Mouse (Mus musculus): ENCODE data around the gene Luc7l3. TPM values are rescaled to one million over a fixed set of nuclear protein-coding genes. Genes with fewer than 3 reads are reported as not detected.
A peak's percentile ranks its signal among the peaks of the same experiment; 100 is the strongest.

The Luc7l3 gene
- polyA plus RNA-seq, 1 experiment from 2014 or later = 88.8 TPM

- no peak overlapping the region for H3K4me2 ChIP-seq (ENCODE audit: low read depth, low read length)
- H3K27me3 ChIP-seq (replicated peaks; ENCODE audit: control insufficient read depth, insufficient read depth, low read length) = no peaks in the 10 kb centered on the region
- H3K4me1 ChIP-seq (ENCODE audit: control insufficient read depth, insufficient read depth, low read length) = peaks cover 6% of the 10 kb centered on the region; the same call in 1 of the 2 replicates
- DNase-seq (ENCODE audit: low spot score) = no peak
- peaks cover 28% of the 10 kb centered on the region for H3K36me3 ChIP-seq (ENCODE audit: control insufficient read depth, insufficient read depth, low read length)
- no peaks in the 10 kb centered on the region for H3K9me3 ChIP-seq (ENCODE audit: control insufficient read depth, low read length)
- no peak for ATAC-seq (ENCODE audit: low read depth)
- H3K9ac ChIP-seq (ENCODE audit: low read depth, low read length) = 0 out of 2 replicates have a peak overlapping the region, but pooled peaks have one; percentile 1
- no peak overlapping the region for H3K4me3 ChIP-seq (ENCODE audit: low read depth, low read length)
- 51% methylated on average over 13 of the region's 13 CpGs for WGBS
- no peak overlapping the region for H3K27ac ChIP-seq (replicated peaks; ENCODE audit: low read depth, low read length)
Measured at GRCm38 (mm10) chr11:94342114-94342905, 20.5 kb upstream of the Luc7l3 start.

- Histone ChIP-seq H3K9ac (ENCODE audit: low read depth, low read length) (no peak overlapping the region), H3K27me3 (replicated peaks; ENCODE audit: control insufficient read depth, insufficient read depth, low read length) (no peaks in the 10 kb centered on the region), H3K4me1 (ENCODE audit: control insufficient read depth, insufficient read depth, low read length) (peaks cover 6% of the 10 kb centered on the region; the same call in 1 of the 2 replicates), H3K4me3 (ENCODE audit: low read depth, low read length) (no peak overlapping the region), H3K9me3 (ENCODE audit: control insufficient read depth, low read length) (no peaks in the 10 kb centered on the region), H3K27ac (replicated peaks; ENCODE audit: low read depth, low read length) (no peak overlapping the region; the same call in 1 of the 2 replicates), H3K36me3 (ENCODE audit: control insufficient read depth, insufficient read depth, low read length) (peaks cover 32% of the 10 kb centered on the region), H3K4me2 (ENCODE audit: low read depth, low read length) (no peak overlapping the region)
- no peak for ATAC-seq (ENCODE audit: low read depth)
- 72% methylated on average over 10 of the region's 10 CpGs for WGBS
- no peak for DNase-seq (ENCODE audit: low spot score)
Measured at GRCm38 (mm10) chr11:94340948-94341933, 19.5 kb upstream of the Luc7l3 start.

- no peak overlapping the region for H3K4me3 ChIP-seq (ENCODE audit: low read depth, low read length)
- H3K27ac ChIP-seq (replicated peaks; ENCODE audit: low read depth, low read length) = no peak overlapping the region
- ATAC-seq (ENCODE audit: low read depth) = peak; percentile 79; the same call in 1 of the 2 replicates
- peaks cover 6% of the 10 kb centered on the region; the same call in 1 of the 2 replicates for H3K4me1 ChIP-seq (ENCODE audit: control insufficient read depth, insufficient read depth, low read length)
- H3K4me2 ChIP-seq (ENCODE audit: low read depth, low read length) = no peak overlapping the region
- H3K27me3 ChIP-seq (replicated peaks; ENCODE audit: control insufficient read depth, insufficient read depth, low read length) = no peaks in the 10 kb centered on the region
- peaks cover 43% of the 10 kb centered on the region for H3K36me3 ChIP-seq (ENCODE audit: control insufficient read depth, insufficient read depth, low read length)
- peak; percentile 84 for DNase-seq (ENCODE audit: low spot score)
- H3K9ac ChIP-seq (ENCODE audit: low read depth, low read length) = no peak overlapping the region
- WGBS = 61% methylated on average over 18 of the region's 18 CpGs
- no peaks in the 10 kb centered on the region for H3K9me3 ChIP-seq (ENCODE audit: control insufficient read depth, low read length)
Measured at GRCm38 (mm10) chr11:94339732-94340585, 18.2 kb upstream of the Luc7l3 start.

GRCm38 (mm10) chr11:94338347-94338746 lies 16.6 kb upstream of the Luc7l3 start:
- Histone ChIP-seq H3K9me3 (ENCODE audit: control insufficient read depth, low read length) (no peaks in the 10 kb centered on the region), H3K9ac (ENCODE audit: low read depth, low read length) (no peak overlapping the region), H3K4me2 (ENCODE audit: low read depth, low read length) (no peak overlapping the region), H3K27ac (replicated peaks; ENCODE audit: low read depth, low read length) (no peak overlapping the region), H3K4me1 (ENCODE audit: control insufficient read depth, insufficient read depth, low read length) (no peaks in the 10 kb centered on the region), H3K36me3 (ENCODE audit: control insufficient read depth, insufficient read depth, low read length) (peaks cover 51% of the 10 kb centered on the region), H3K4me3 (ENCODE audit: low read depth, low read length) (no peak overlapping the region), H3K27me3 (replicated peaks; ENCODE audit: control insufficient read depth, insufficient read depth, low read length) (no peaks in the 10 kb centered on the region)
- no peak for DNase-seq (ENCODE audit: low spot score)
- no peak for ATAC-seq (ENCODE audit: low read depth)
- WGBS = 92% methylated on average over 2 of the region's 2 CpGs

- ATAC-seq (ENCODE audit: low read depth) (no peak), DNase-seq (ENCODE audit: low spot score) (no peak)
- no peak overlapping the region for H3K4me2 ChIP-seq (ENCODE audit: low read depth, low read length)
- no peaks in the 10 kb centered on the region for H3K9me3 ChIP-seq (ENCODE audit: control insufficient read depth, low read length)
- no peaks in the 10 kb centered on the region for H3K4me1 ChIP-seq (ENCODE audit: control insufficient read depth, insufficient read depth, low read length)
- no peak overlapping the region for H3K27ac ChIP-seq (replicated peaks; ENCODE audit: low read depth, low read length)
- peaks cover 51% of the 10 kb centered on the region for H3K36me3 ChIP-seq (ENCODE audit: control insufficient read depth, insufficient read depth, low read length)
- H3K9ac ChIP-seq (ENCODE audit: low read depth, low read length) = no peak overlapping the region
- no peaks in the 10 kb centered on the region for H3K27me3 ChIP-seq (replicated peaks; ENCODE audit: control insufficient read depth, insufficient read depth, low read length)
- H3K4me3 ChIP-seq (ENCODE audit: low read depth, low read length) = no peak overlapping the region
Measured at GRCm38 (mm10) chr11:94336551-94336950, 14.8 kb upstream of the Luc7l3 start.

- Histone ChIP-seq H3K4me1 (ENCODE audit: control insufficient read depth, insufficient read depth, low read length) (peaks cover 10% of the 10 kb centered on the region), H3K9ac (ENCODE audit: low read depth, low read length) (no peak overlapping the region), H3K4me2 (ENCODE audit: low read depth, low read length) (no peak overlapping the region), H3K36me3 (ENCODE audit: control insufficient read depth, insufficient read depth, low read length) (peaks cover 45% of the 10 kb centered on the region), H3K27ac (replicated peaks; ENCODE audit: low read depth, low read length) (no peak overlapping the region), H3K9me3 (ENCODE audit: control insufficient read depth, low read length) (no peaks in the 10 kb centered on the region), H3K4me3 (ENCODE audit: low read depth, low read length) (no peak overlapping the region), H3K27me3 (replicated peaks; ENCODE audit: control insufficient read depth, insufficient read depth, low read length) (no peaks in the 10 kb centered on the region)
- 77% methylated on average over 8 of the region's 8 CpGs for WGBS
- DNase-seq (ENCODE audit: low spot score) (peak; percentile 29), ATAC-seq (ENCODE audit: low read depth) (no peak)
Measured at GRCm38 (mm10) chr11:94334386-94334968, 12.7 kb upstream of the Luc7l3 start.

GRCm38 (mm10) chr11:94332726-94333125 lies 10.9 kb upstream of the Luc7l3 start:
- WGBS = 88% methylated on average over 6 of the region's 6 CpGs

More at GRCm38 (mm10) chr11:94332726-94333125, 10.9 kb upstream of the Luc7l3 start:
- Histone ChIP-seq H3K4me3 (ENCODE audit: low read depth, low read length) (no peak overlapping the region), H3K27ac (replicated peaks; ENCODE audit: low read depth, low read length) (no peak overlapping the region), H3K27me3 (replicated peaks; ENCODE audit: control insufficient read depth, insufficient read depth, low read length) (no peaks in the 10 kb centered on the region), H3K4me1 (ENCODE audit: control insufficient read depth, insufficient read depth, low read length) (peaks cover 16% of the 10 kb centered on the region), H3K36me3 (ENCODE audit: control insufficient read depth, insufficient read depth, low read length) (peaks cover 27% of the 10 kb centered on the region), H3K9me3 (ENCODE audit: control insufficient read depth, low read length) (no peaks in the 10 kb centered on the region), H3K9ac (ENCODE audit: low read depth, low read length) (no peak overlapping the region), H3K4me2 (ENCODE audit: low read depth, low read length) (no peak overlapping the region)
- no peak for DNase-seq (ENCODE audit: low spot score)
- no peak for ATAC-seq (ENCODE audit: low read depth)
